Mouse (Mus musculus) forebrain, embryonic 14.5 days (tissue): ENCODE results near the gene Sacs. TPM values are rescaled to one million over a fixed set of nuclear protein-coding genes. Genes with fewer than 3 reads are reported as not detected.

Experiments used
- ATAC-seq: fragments of 200-750 bp; cut with Nextera tagmentation; 2 replicates; pipeline ENCODE4 v1.8.0; 2017; ENCODE audit warnings: mild to moderate bottlenecking, moderate library complexity
- DNase-seq: peaks from one replicate; pipeline ENCODE4 v3.0.0-alpha.2; 2015; ENCODE audit warnings: low spot score
- H3K27ac ChIP-seq: fragments of 300-500 bp; sonication (generic); 2 replicates; pipeline ENCODE4 v1.5.1; 2014; ENCODE audit warnings: low read depth, mild to moderate bottlenecking, control low read depth, low read length, moderate library complexity
- H3K27me3 ChIP-seq: fragments of 300-500 bp; sonication (generic); replicated peaks from 2 replicates; pipeline ENCODE4 v1.6.1; 2014; ENCODE audit warnings: low read length, control low read depth, mixed read lengths; ENCODE audit not compliant: control insufficient read depth, insufficient read depth
- H3K36me3 ChIP-seq: fragments of 300-500 bp; sonication (generic); 2 replicates; pipeline ENCODE4 v1.6.1; 2014; ENCODE audit warnings: low read length, control low read depth; ENCODE audit not compliant: control insufficient read depth, insufficient read depth
- H3K4me1 ChIP-seq: fragments of 300-500 bp; sonication (generic); 2 replicates; pipeline ENCODE4 v1.6.1; 2014; ENCODE audit warnings: antibody characterized with exemption, low read length, control low read depth; ENCODE audit not compliant: control insufficient read depth, insufficient read depth
- H3K4me2 ChIP-seq: fragments of 300-500 bp; sonication (generic); 2 replicates; pipeline ENCODE4 v1.6.1; 2014; ENCODE audit warnings: mild to moderate bottlenecking, control low read depth, low read length
- H3K4me3 ChIP-seq: fragments of 300-500 bp; sonication (generic); 2 replicates; pipeline ENCODE4 v1.5.1; 2014; ENCODE audit warnings: low read depth, low read length, control low read depth
- H3K9ac ChIP-seq: fragments of 300-500 bp; sonication (generic); 2 replicates; pipeline ENCODE4 v1.6.1; 2014; ENCODE audit warnings: mild to moderate bottlenecking, low read length, control low read depth, moderate library complexity
- H3K9me3 ChIP-seq: fragments of 300-500 bp; sonication (generic); replicated peaks from 2 replicates; pipeline ENCODE4 v1.6.1; 2016; ENCODE audit warnings: low read length, control low read depth, mixed read lengths; ENCODE audit not compliant: control insufficient read depth
- WGBS: fragments of 180-500 bp; shearing (Covaris S2); extraction: QIAGEN DNeasy Blood & Tissue Kit; methylation state at CpG from one replicate; pipeline ENCODE4 v1.1.7; 2014; 5-methylcytosine and 5-hydroxymethylcytosine counted together
- polyA plus RNA-seq: library from polyadenylated mRNA; unstranded; fragments of >200 nt; fragmentation: Nextera tagmentation; extraction: Ambion mirVana; gene quantifications from 2 replicates; pipeline ENCODE4 v1.2.1, GENCODE M21; 2014

The Sacs gene
- polyA plus RNA-seq: 7.9 and 10.5 TPM in 2 replicates

DNA sequence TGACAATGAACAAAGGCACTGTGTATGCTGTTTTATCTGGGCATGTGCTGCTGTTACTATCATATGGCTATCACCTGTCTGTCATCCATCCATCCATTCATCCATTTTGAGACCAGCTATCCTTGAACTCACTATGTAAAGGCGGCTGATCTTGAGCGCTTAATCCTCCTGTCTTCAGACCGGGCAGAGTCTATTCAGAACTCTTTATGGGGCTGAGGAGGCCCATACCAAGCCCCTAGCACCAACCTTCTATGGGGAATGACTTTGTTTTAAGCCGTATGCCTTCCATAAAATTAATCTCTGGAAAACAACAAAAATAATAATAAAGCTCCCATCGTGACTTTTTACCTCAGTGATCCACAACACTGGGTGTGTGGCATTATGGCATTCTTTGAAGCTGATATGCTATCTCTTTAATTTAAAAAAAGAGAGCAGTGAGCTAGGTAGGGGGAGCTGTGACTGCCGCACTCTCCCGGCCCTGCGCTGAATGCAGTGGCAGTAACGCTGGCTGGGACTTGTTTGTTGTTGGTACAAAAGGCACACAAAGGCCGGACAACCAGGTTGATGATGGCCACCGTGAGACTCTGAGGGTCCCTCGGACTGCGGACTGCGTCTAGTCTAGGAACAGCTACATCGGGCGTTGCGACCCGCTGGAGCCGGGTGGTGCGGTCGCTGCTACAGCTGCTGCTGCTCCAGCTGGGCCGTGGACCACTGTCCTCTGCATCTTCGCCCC, at the start of gene Sacs:
TSS of gene Sacs (plus strand) at position 464 of the 733 bp plus-strand sequence.
- Histone ChIP-seq H3K9me3 (no peaks in the 10 kb centered on the region), H3K4me1 (0 out of 2 replicates have a peak, but pooled peaks cover 2% of the 10 kb centered on the region), H3K27ac (no peak within 1 kb of the TSS), H3K36me3 (no peaks in the 10 kb centered on the region), H3K9ac (peak within 1 kb of the TSS; percentile 83), H3K4me2 (peak within 1 kb of the TSS; percentile 67), H3K4me3 (peak within 1 kb of the TSS; percentile 56), H3K27me3 (no peaks in the 10 kb centered on the region)
- peak; percentile 74 for DNase-seq
- WGBS: 3% methylated on average over 23 of the region's 23 CpGs
- peak; percentile 89 for ATAC-seq

DNA sequence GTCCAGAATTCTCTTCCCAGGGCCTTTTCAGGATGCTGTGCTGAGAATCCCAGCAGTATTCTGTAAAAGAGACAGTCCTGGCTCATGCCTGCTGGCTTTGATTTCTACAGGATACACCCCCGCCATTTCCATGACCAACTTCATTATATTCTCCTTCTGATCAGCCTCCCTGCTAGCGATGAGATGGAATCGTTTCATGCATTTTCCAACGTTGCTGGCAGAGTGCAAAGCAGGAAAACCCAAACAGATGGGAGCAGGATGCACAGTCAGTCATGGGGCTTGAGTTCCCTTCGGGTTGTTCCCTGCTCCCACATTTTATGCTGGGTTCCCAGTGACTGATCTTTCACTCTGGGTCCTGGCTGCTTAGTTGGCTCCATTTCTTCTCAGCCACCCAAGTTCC, 47.3 kb upstream of the Sacs start:
- no peaks in the 10 kb centered on the region for H3K36me3 ChIP-seq
- no peaks in the 10 kb centered on the region for H3K27me3 ChIP-seq
- ATAC-seq: no peak
- H3K4me2 ChIP-seq: no peak overlapping the region
- H3K4me1 ChIP-seq: no peaks in the 10 kb centered on the region
- H3K4me3 ChIP-seq: no peak overlapping the region
- WGBS: 83% methylated on average over 5 of the region's 5 CpGs
- H3K27ac ChIP-seq: no peak overlapping the region
- DNase-seq: peak; percentile 14
- H3K9ac ChIP-seq: no peak overlapping the region
- H3K9me3 ChIP-seq: no peaks in the 10 kb centered on the region

DNA sequence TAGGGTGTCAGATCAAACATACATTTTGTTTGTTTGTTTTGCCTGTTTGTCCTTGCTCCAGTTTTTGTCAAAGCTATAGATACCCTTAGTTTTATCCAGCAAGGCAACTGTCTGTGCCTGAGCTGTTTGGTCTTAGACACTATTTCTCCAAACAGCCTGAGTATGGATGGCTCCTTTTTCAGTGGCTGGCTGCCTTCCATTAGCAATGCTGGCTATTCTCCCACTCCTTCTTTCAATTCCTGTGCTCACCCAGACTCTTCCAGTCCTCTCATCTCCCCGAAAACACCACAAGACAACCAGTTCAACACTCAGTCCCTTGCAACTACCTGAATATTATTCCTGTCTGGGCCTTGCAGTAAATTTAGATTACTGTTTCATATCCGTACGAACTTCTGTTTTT, 46.2 kb upstream of the Sacs start:
- ATAC-seq: no peak
- 82% methylated on average over 3 of the region's 3 CpGs for WGBS
- peak; percentile 21 for DNase-seq
- Histone ChIP-seq H3K9ac (no peak overlapping the region), H3K27me3 (no peaks in the 10 kb centered on the region), H3K27ac (no peak overlapping the region), H3K4me1 (no peaks in the 10 kb centered on the region), H3K4me2 (no peak overlapping the region), H3K4me3 (no peak overlapping the region), H3K36me3 (no peaks in the 10 kb centered on the region), H3K9me3 (no peaks in the 10 kb centered on the region)

- H3K4me2 ChIP-seq: no peak overlapping the region
- ATAC-seq (no peak), DNase-seq (no peak)
- WGBS: 86% methylated on average over 12 of the region's 12 CpGs
- H3K27me3 ChIP-seq: no peaks in the 10 kb centered on the region
- no peak overlapping the region for H3K27ac ChIP-seq
- no peaks in the 10 kb centered on the region for H3K4me1 ChIP-seq
- H3K4me3 ChIP-seq: no peak overlapping the region
- H3K9ac ChIP-seq: no peak overlapping the region
- no peaks in the 10 kb centered on the region for H3K36me3 ChIP-seq
- no peaks in the 10 kb centered on the region for H3K9me3 ChIP-seq
These were observed 40.2 kb upstream of the Sacs start for GRCm38 (mm10) chr14:61097974-61098625.

- Histone ChIP-seq H3K4me2 (no peak overlapping the region), H3K27ac (no peak overlapping the region), H3K27me3 (no peaks in the 10 kb centered on the region), H3K9ac (no peak overlapping the region), H3K4me3 (no peak overlapping the region), H3K9me3 (no peaks in the 10 kb centered on the region), H3K36me3 (no peaks in the 10 kb centered on the region), H3K4me1 (no peaks in the 10 kb centered on the region)
- DNase-seq (no peak), ATAC-seq (no peak)
- 85% methylated on average over 6 of the region's 6 CpGs for WGBS
These were observed 37.5 kb upstream of the Sacs start for GRCm38 (mm10) chr14:61100736-61101135.

DNA sequence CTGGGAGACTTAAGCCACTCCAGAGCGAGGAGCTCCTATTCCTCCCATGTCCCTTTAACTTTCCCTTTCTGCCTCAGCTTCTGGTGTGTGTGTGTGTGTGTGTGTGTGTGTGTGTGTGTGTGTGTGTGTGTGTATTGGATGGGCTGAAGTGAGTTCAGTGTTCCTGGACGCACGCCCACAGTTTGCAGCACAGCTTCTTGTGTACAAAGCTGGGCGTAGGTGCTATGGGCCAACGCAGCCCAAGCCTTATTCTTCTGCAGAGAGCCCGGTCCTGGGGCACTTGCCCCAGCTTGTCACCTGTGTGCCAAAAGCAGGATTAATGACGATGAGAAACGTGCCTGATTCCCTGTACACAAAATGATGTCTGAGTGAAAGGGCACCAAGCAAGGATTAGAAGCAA, 31.9 kb upstream of the Sacs start:
- Histone ChIP-seq H3K9me3 (no peaks in the 10 kb centered on the region), H3K27ac (no peak overlapping the region), H3K4me3 (no peak overlapping the region), H3K27me3 (no peaks in the 10 kb centered on the region), H3K4me1 (no peaks in the 10 kb centered on the region; the same call in 1 of the 2 replicates), H3K9ac (no peak overlapping the region), H3K4me2 (no peak overlapping the region), H3K36me3 (no peaks in the 10 kb centered on the region)
- WGBS: 74% methylated on average over 8 of the region's 8 CpGs
- ATAC-seq (no peak), DNase-seq (no peak)

- Histone ChIP-seq H3K27me3 (no peaks in the 10 kb centered on the region), H3K9ac (no peak overlapping the region), H3K36me3 (no peaks in the 10 kb centered on the region), H3K4me2 (no peak overlapping the region), H3K9me3 (no peaks in the 10 kb centered on the region), H3K4me3 (no peak overlapping the region), H3K27ac (no peak overlapping the region), H3K4me1 (no peaks in the 10 kb centered on the region; the same call in 1 of the 2 replicates)
- ATAC-seq: no peak
- DNase-seq: no peak
- 77% methylated on average over 2 of the region's 2 CpGs for WGBS
These were observed 29.6 kb upstream of the Sacs start for GRCm38 (mm10) chr14:61108625-61109024.

GRCm38 (mm10) chr14:61112404-61112803, 25.9 kb upstream of the Sacs start:
- H3K4me2 ChIP-seq: peak overlapping the region; percentile 10; the same call in 1 of the 2 replicates
- 3% methylated on average over 11 of the region's 11 CpGs for WGBS
- H3K4me1 ChIP-seq: no peaks in the 10 kb centered on the region; the same call in 1 of the 2 replicates
- H3K27ac ChIP-seq: no peak overlapping the region
- DNase-seq (peak; percentile 90), ATAC-seq (peak; percentile 81)
- H3K36me3 ChIP-seq: no peaks in the 10 kb centered on the region
- H3K27me3 ChIP-seq: no peaks in the 10 kb centered on the region
- no peak overlapping the region for H3K4me3 ChIP-seq
- no peak overlapping the region for H3K9ac ChIP-seq
- H3K9me3 ChIP-seq: no peaks in the 10 kb centered on the region

GRCm38 (mm10) chr14:61124755-61125154, 13.5 kb upstream of the Sacs start:
- no peak for ATAC-seq
- no peak overlapping the region for H3K27ac ChIP-seq
- no peaks in the 10 kb centered on the region for H3K9me3 ChIP-seq
- no peak for DNase-seq
- H3K36me3 ChIP-seq: no peaks in the 10 kb centered on the region
- H3K4me2 ChIP-seq: no peak overlapping the region
- H3K27me3 ChIP-seq: no peaks in the 10 kb centered on the region
- no peak overlapping the region for H3K9ac ChIP-seq
- H3K4me3 ChIP-seq: no peak overlapping the region
- H3K4me1 ChIP-seq: no peaks in the 10 kb centered on the region
- WGBS: 92% methylated on average over 5 of the region's 5 CpGs
